Mouse (Mus musculus) common myeloid progenitor, adult 5-6 weeks (primary cell): ENCODE measurements around the gene Olfr215. TPM values are rescaled to one million over a fixed set of nuclear protein-coding genes. Genes with fewer than 3 reads are reported as not detected.
"Not testable (repeated sequence)": the region's sequence is repeated elsewhere in the genome, so short reads cannot be mapped to it uniquely, and the experiment has no call there.

Source experiments
- ATAC-seq: replicated peaks from 2 replicates; pipeline ENCODE4 v1.8.0; 2016; ENCODE audit warnings: low read depth, mild to moderate bottlenecking, moderate TSS enrichment, inconsistent platforms; ENCODE audit not compliant: poor library complexity, severe bottlenecking
- total RNA-seq: library from RNA; stranded (forward); fragments of 200-1000, 187-1606 nt; gene quantifications from 2 replicates; pipeline ENCODE4 v1.2.3, GENCODE M21; 2017

Olfr215 gene
- total RNA-seq = not detected in 2 replicates

- ATAC-seq = no peak
Observed at GRCm38 (mm10) chr6:116584095-116584494, at the start of gene Olfr215. Gene Olfr215 (minus strand): TSS chr6:116584195.

GRCm38 (mm10) chr6:116632129-116632528 lies 48.1 kb upstream of the Olfr215 start:
- peak; percentile 40; the same call in 1 of the 2 replicates for ATAC-seq

- 0 out of 2 replicates have a peak, but pooled peaks have one; percentile 17 for ATAC-seq
Observed at GRCm38 (mm10) chr6:116629766-116630165, 45.8 kb upstream of the Olfr215 start.

- peak; percentile 50 for ATAC-seq
Observed at GRCm38 (mm10) chr6:116628539-116629171, 44.7 kb upstream of the Olfr215 start, which contains the start of gene Zfp422. Gene Zfp422 (minus strand): TSS chr6:116628999.

GRCm38 (mm10) chr6:116628095-116628494 lies 44.1 kb upstream of the Olfr215 start:
- ATAC-seq = no peak

GRCm38 (mm10) chr6:116626417-116626816 lies 42.4 kb upstream of the Olfr215 start:
- ATAC-seq = not testable (repeated sequence)

GRCm38 (mm10) chr6:116621318-116622023 lies 37.5 kb upstream of the Olfr215 start:
- ATAC-seq = peak; percentile 86

- no peak for ATAC-seq
Observed at GRCm38 (mm10) chr6:116618073-116618472, 34.1 kb upstream of the Olfr215 start.

GRCm38 (mm10) chr6:116615719-116616118 lies 31.7 kb upstream of the Olfr215 start:
- ATAC-seq = no peak

GRCm38 (mm10) chr6:116607230-116607629 lies 23.2 kb upstream of the Olfr215 start:
- 0 out of 2 replicates have a peak, but pooled peaks have one; percentile 45 for ATAC-seq

- not testable (repeated sequence) for ATAC-seq
Observed at GRCm38 (mm10) chr6:116600969-116601368, 17.0 kb upstream of the Olfr215 start.

GRCm38 (mm10) chr6:116569834-116570233 lies 14.2 kb downstream of the Olfr215 start:
- ATAC-seq = peak; percentile 87

GRCm38 (mm10) chr6:116554952-116555351 lies 29.0 kb downstream of the Olfr215 start:
- ATAC-seq = no peak

GRCm38 (mm10) chr6:116553935-116554334 lies 30.1 kb downstream of the Olfr215 start, which contains the start of gene Olfr214:
Gene Olfr214 (plus strand): TSS chr6:116554235.
- ATAC-seq = no peak

- ATAC-seq = not testable (repeated sequence)
Observed at GRCm38 (mm10) chr6:116550841-116551240, 33.2 kb downstream of the Olfr215 start, which contains the start of gene Gm5580. Gene Gm5580 (plus strand): TSS chr6:116551141.

GRCm38 (mm10) chr6:116542500-116542899 lies 41.5 kb downstream of the Olfr215 start:
- peak; percentile 63 for ATAC-seq

- ATAC-seq = no peak
Observed at GRCm38 (mm10) chr6:116538156-116538555, 45.8 kb downstream of the Olfr215 start, which contains the start of gene Olfr213. Gene Olfr213 (plus strand): TSS chr6:116538456.
